Mouse (Mus musculus) layer of hippocampus, postnatal 14 days (tissue): ENCODE data around the gene Mknk1. TPM values are rescaled to one million over a fixed set of nuclear protein-coding genes. Genes with fewer than 3 reads are reported as not detected.

Source experiments
- DNase-seq, 2 experiments: peaks; one replicate each; pipeline ENCODE4 v3.0.0; 2021 to 2022; ENCODE audit warnings: low spot score in 2 of 2, mixed read lengths in 1 of 2
- total RNA-seq, 2 experiments: library from RNA; stranded (reverse); gene quantifications; 2 replicates each; pipeline ENCODE4 v1.2.3; 2021

The Mknk1 gene
- total RNA-seq, 2 experiments from 2014 or later, result 42.8 to 46.9 TPM

- DNase-seq, result no peak
These were observed 1.8 kb downstream of the Mknk1 start for GRCm38 (mm10) chr4:115840842-115841241.

GRCm38 (mm10) chr4:115846656-115847055 is 7.7 kb downstream of the Mknk1 start:
- no peak for DNase-seq

GRCm38 (mm10) chr4:115847377-115847776 is 8.4 kb downstream of the Mknk1 start:
- DNase-seq, result peak in 1 of 2 experiments; percentile 31

- no peak for DNase-seq
These were observed 9.1 kb downstream of the Mknk1 start for GRCm38 (mm10) chr4:115848083-115848482.

GRCm38 (mm10) chr4:115848990-115849677 is 10.1 kb downstream of the Mknk1 start:
- no peak for DNase-seq

- DNase-seq, result no peak
These were observed 11.1 kb downstream of the Mknk1 start for GRCm38 (mm10) chr4:115850111-115850510.

GRCm38 (mm10) chr4:115850631-115851030 is 11.6 kb downstream of the Mknk1 start:
- no peak for DNase-seq

GRCm38 (mm10) chr4:115851569-115851968 is 12.6 kb downstream of the Mknk1 start:
- DNase-seq, result no peak

- DNase-seq, result no peak
These were observed 16.1 kb downstream of the Mknk1 start for GRCm38 (mm10) chr4:115855100-115855499.

GRCm38 (mm10) chr4:115855609-115856008 is 16.6 kb downstream of the Mknk1 start:
- no peak for DNase-seq

GRCm38 (mm10) chr4:115856282-115856681 is 17.3 kb downstream of the Mknk1 start:
- DNase-seq, result no peak

GRCm38 (mm10) chr4:115857293-115857883 is 18.4 kb downstream of the Mknk1 start:
- DNase-seq, result no peak

GRCm38 (mm10) chr4:115863352-115863751 is 24.4 kb downstream of the Mknk1 start:
- DNase-seq, result no peak

- no peak for DNase-seq
These were observed 24.9 kb downstream of the Mknk1 start for GRCm38 (mm10) chr4:115863880-115864279.

- no peak for DNase-seq
These were observed 30.7 kb downstream of the Mknk1 start for GRCm38 (mm10) chr4:115869512-115870210.

- DNase-seq, result no peak
These were observed 34.2 kb downstream of the Mknk1 start for GRCm38 (mm10) chr4:115873231-115873630.

- no peak for DNase-seq
These were observed 39.2 kb downstream of the Mknk1 start for GRCm38 (mm10) chr4:115878216-115878678.

GRCm38 (mm10) chr4:115878828-115879227 is 39.8 kb downstream of the Mknk1 start:
- DNase-seq, result no peak

GRCm38 (mm10) chr4:115881183-115881582 is 42.2 kb downstream of the Mknk1 start:
- DNase-seq, result peak; percentile 19 to 57

- no peak for DNase-seq
These were observed 43.2 kb downstream of the Mknk1 start for GRCm38 (mm10) chr4:115882195-115882594.

- no peak for DNase-seq
These were observed 45.0 kb downstream of the Mknk1 start, which contains the start of gene Kncn for GRCm38 (mm10) chr4:115884022-115884421. TSS of gene Kncn (plus strand) at chr4:115884400.

GRCm38 (mm10) chr4:115885846-115886245 is 46.8 kb downstream of the Mknk1 start:
- peak; percentile 13 to 28 for DNase-seq
